Mouse (Mus musculus) heart, embryonic 12.5 days (tissue): ENCODE measurements at regions not wholly inside any gene's neighbourhood (a gene's known extent, or its start where the extent isn't known, plus 50 kb on each side); places are given as distances from the start of the nearest gene placed in this dataset.

Experiments
- ATAC-seq: fragments of 200-750 bp; cut with Nextera tagmentation; 2 replicates; pipeline ENCODE4 v1.8.0; 2017; ENCODE audit warnings: moderate TSS enrichment, moderate library complexity; ENCODE audit not compliant: insufficient number of reproducible peaks, low FRiP score
- H3K27ac ChIP-seq: fragments of 300-500 bp; sonication (generic); 2 replicates; pipeline ENCODE4 v1.5.1; 2016; ENCODE audit warnings: mild to moderate bottlenecking, moderate library complexity; ENCODE audit not compliant: poor library complexity, severe bottlenecking
- H3K27me3 ChIP-seq: fragments of 300-500 bp; sonication (generic); replicated peaks from 2 replicates; pipeline ENCODE4 v1.6.1; 2016; ENCODE audit warnings: mild to moderate bottlenecking, moderate library complexity
- H3K36me3 ChIP-seq: fragments of 300-500 bp; sonication (generic); 2 replicates; pipeline ENCODE4 v1.6.1; 2016; ENCODE audit warnings: mild to moderate bottlenecking, moderate library complexity
- H3K4me1 ChIP-seq: fragments of 300-500 bp; sonication (generic); replicated peaks from 2 replicates; pipeline ENCODE4 v1.6.1; 2016; ENCODE audit warnings: mild to moderate bottlenecking
- H3K4me2 ChIP-seq: fragments of 300-500 bp; sonication (generic); 2 replicates; pipeline ENCODE4 v1.6.1; 2016; ENCODE audit warnings: mild to moderate bottlenecking, moderate library complexity
- H3K4me3 ChIP-seq: fragments of 300-500 bp; sonication (generic); 2 replicates; pipeline ENCODE4 v1.5.1; 2016; ENCODE audit warnings: mild to moderate bottlenecking
- H3K9ac ChIP-seq: fragments of 300-500 bp; sonication (generic); 2 replicates; pipeline ENCODE4 v1.6.1; 2016; ENCODE audit warnings: mild to moderate bottlenecking, moderate library complexity
- H3K9me3 ChIP-seq: fragments of 300-500 bp; sonication (generic); replicated peaks from 2 replicates; pipeline ENCODE4 v1.6.1; 2016; ENCODE audit warnings: mild to moderate bottlenecking, moderate library complexity
- WGBS: fragments of 180-500 bp; shearing (Covaris S2); methylation state at CpG from one replicate; pipeline ENCODE4 v1.1.7; 2016; 5-methylcytosine and 5-hydroxymethylcytosine counted together

DNA sequence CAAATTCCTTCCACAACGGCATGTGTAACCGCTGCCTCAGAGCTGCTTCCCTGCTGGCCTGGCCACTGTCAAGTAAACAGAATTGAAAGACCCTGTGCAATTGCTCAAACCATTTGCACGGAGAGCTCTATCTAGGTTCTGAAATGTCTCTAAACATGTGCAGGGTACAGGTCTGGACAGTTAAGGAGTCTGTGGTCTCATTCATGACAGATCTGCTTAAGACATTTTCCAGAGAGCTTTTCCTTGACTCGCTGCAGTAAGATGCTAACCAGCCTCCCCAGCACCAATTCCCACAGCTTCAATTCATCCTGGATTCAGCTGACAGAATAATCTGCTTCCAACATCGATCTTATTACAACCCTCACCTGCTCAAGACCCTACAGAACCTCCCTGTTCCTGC is 235.1 kb upstream of the Mpped2 start:
- WGBS: 16% methylated on average over 5 of the region's 5 CpGs
- H3K9ac ChIP-seq: no peak overlapping the region
- H3K4me2 ChIP-seq: no peak overlapping the region
- no peaks in the 10 kb centered on the region for H3K9me3 ChIP-seq
- no peak overlapping the region for H3K4me3 ChIP-seq
- H3K36me3 ChIP-seq: no peaks in the 10 kb centered on the region
- H3K4me1 ChIP-seq: peaks cover 34% of the 10 kb centered on the region
- H3K27me3 ChIP-seq: no peaks in the 10 kb centered on the region
- ATAC-seq: no peak
- H3K27ac ChIP-seq: no peak overlapping the region

DNA sequence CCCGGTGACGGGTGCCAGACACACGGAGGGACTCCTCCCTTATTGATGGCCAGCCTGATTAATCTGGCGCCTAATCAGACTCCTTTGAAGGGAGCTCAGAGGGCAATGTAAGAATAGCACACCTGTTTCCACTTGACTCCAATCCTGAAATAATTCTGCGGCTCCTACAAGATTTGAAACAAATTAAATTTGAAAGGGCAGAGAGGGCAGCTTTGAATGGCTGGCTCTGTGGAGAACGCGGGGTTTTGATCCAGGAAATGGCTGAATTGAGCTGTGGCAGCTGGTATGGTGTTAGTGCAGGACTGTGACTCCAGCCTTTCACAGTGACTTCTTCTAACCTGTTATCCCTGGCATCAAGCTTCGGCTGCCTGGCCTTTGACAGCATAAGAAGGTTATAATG is 232.0 kb upstream of the Mpped2 start:
- Histone ChIP-seq H3K9ac (no peak overlapping the region), H3K36me3 (no peaks in the 10 kb centered on the region), H3K4me1 (peaks cover 28% of the 10 kb centered on the region), H3K9me3 (no peaks in the 10 kb centered on the region), H3K27ac (peak overlapping the region; percentile 71), H3K4me2 (peak overlapping the region; percentile 51), H3K27me3 (no peaks in the 10 kb centered on the region), H3K4me3 (no peak overlapping the region)
- ATAC-seq: 0 out of 2 replicates have a peak, but pooled peaks have one; percentile 40
- WGBS: 24% methylated on average over 8 of the region's 8 CpGs

GRCm38 (mm10) chr2:106461490-106461889 is 231.6 kb upstream of the Mpped2 start:
- Histone ChIP-seq H3K4me1 (peaks cover 28% of the 10 kb centered on the region), H3K4me3 (no peak overlapping the region), H3K4me2 (peak overlapping the region; percentile 51), H3K9ac (no peak overlapping the region), H3K36me3 (no peaks in the 10 kb centered on the region), H3K9me3 (no peaks in the 10 kb centered on the region), H3K27ac (peak overlapping the region; percentile 71), H3K27me3 (no peaks in the 10 kb centered on the region)
- ATAC-seq: peak; percentile 86
- WGBS: 2% methylated on average over 7 of the region's 7 CpGs

GRCm38 (mm10) chr2:106461973-106462637 is 231.0 kb upstream of the Mpped2 start:
- H3K4me2 ChIP-seq: peak overlapping the region; percentile 51
- no peaks in the 10 kb centered on the region for H3K36me3 ChIP-seq

DNA sequence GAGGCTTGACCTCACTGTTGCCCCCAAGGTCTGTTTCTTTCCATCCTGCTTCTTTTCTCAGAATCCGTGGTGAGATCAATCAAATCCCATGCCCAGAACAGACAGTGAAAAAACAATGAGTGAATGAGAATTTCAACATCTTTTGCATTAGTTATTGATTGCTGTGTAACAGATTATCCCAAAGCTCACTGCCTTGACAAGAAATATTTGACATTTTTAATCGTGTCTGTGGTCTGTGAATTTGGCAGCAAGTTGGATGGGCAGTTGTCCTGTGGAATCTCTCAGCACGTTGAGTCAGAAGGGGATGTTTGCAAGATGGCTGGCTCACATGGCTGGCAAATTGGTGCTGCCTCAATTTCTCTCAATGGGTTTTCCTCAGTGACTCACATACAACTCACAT is 228.0 kb upstream of the Mpped2 start:
- WGBS: 60% methylated on average over 3 of the region's 3 CpGs
- no peak for ATAC-seq

More at GRCm38 (mm10) chr2:106461973-106462637, 231.0 kb upstream of the Mpped2 start:
- Histone ChIP-seq H3K27me3 (no peaks in the 10 kb centered on the region), H3K9ac (no peak overlapping the region), H3K4me1 (peaks cover 28% of the 10 kb centered on the region), H3K4me3 (no peak overlapping the region), H3K27ac (peak overlapping the region; percentile 71), H3K9me3 (no peaks in the 10 kb centered on the region)
- WGBS: 16% methylated on average over 12 of the region's 12 CpGs
- peak; percentile 46; the same call in 1 of the 2 replicates for ATAC-seq

GRCm38 (mm10) chr2:106465831-106466230 is 227.2 kb upstream of the Mpped2 start:
- no peak overlapping the region for H3K4me2 ChIP-seq
- H3K36me3 ChIP-seq: no peaks in the 10 kb centered on the region
- 88% methylated on average over 3 of the region's 3 CpGs for WGBS
- no peak overlapping the region for H3K4me3 ChIP-seq
- no peak overlapping the region for H3K9ac ChIP-seq
- peaks cover 18% of the 10 kb centered on the region for H3K4me1 ChIP-seq
- H3K27ac ChIP-seq: no peak overlapping the region
- no peaks in the 10 kb centered on the region for H3K27me3 ChIP-seq
- no peaks in the 10 kb centered on the region for H3K9me3 ChIP-seq
- ATAC-seq: no peak

More for the DNA sequence above, 228.0 kb upstream of the Mpped2 start:
- Histone ChIP-seq H3K27me3 (no peaks in the 10 kb centered on the region), H3K27ac (no peak overlapping the region), H3K36me3 (no peaks in the 10 kb centered on the region), H3K4me3 (no peak overlapping the region), H3K9me3 (no peaks in the 10 kb centered on the region), H3K4me1 (peaks cover 23% of the 10 kb centered on the region), H3K9ac (no peak overlapping the region), H3K4me2 (no peak overlapping the region)

- H3K4me2 ChIP-seq: no peak overlapping the region
- H3K36me3 ChIP-seq: no peaks in the 10 kb centered on the region
- no peak overlapping the region for H3K9ac ChIP-seq
- H3K4me1 ChIP-seq: 0 out of 2 replicates have a peak, but pooled peaks cover 3% of the 10 kb centered on the region
- 59% methylated on average over 2 of the region's 2 CpGs for WGBS
- H3K4me3 ChIP-seq: no peak overlapping the region
- no peaks in the 10 kb centered on the region for H3K27me3 ChIP-seq
- H3K9me3 ChIP-seq: no peaks in the 10 kb centered on the region
- ATAC-seq: no peak
- no peak overlapping the region for H3K27ac ChIP-seq
Measured at GRCm38 (mm10) chr2:106469196-106469595, 223.9 kb upstream of the Mpped2 start.

- Histone ChIP-seq H3K9me3 (no peaks in the 10 kb centered on the region), H3K36me3 (no peaks in the 10 kb centered on the region), H3K4me2 (no peak overlapping the region), H3K4me3 (no peak overlapping the region), H3K9ac (no peak overlapping the region), H3K4me1 (0 out of 2 replicates have a peak, but pooled peaks cover 3% of the 10 kb centered on the region), H3K27me3 (no peaks in the 10 kb centered on the region), H3K27ac (no peak overlapping the region)
- ATAC-seq: no peak
- 80% methylated on average over 3 of the region's 3 CpGs for WGBS
Measured at GRCm38 (mm10) chr2:106473458-106473857, 219.6 kb upstream of the Mpped2 start.

DNA sequence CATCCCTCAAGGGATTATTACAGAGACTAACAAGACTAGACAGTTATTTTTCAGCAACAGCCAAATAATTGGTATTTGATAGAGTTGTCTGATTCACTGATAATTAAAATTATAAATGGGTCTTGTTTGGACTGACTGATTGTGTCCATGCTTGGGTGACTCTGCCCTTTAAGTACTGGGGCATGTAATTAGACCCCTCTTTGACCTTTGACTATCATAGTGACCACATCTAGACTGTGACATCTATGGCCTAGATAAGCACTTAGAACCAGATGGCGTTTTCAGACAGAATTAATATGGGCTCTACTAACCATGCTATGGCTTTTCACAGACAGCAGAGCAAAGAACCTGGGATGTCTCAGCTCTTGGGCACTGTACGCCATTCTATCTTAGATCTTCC is 215.1 kb upstream of the Mpped2 start:
- no peak for ATAC-seq
- Histone ChIP-seq H3K4me3 (no peak overlapping the region), H3K4me2 (no peak overlapping the region), H3K4me1 (0 out of 2 replicates have a peak, but pooled peaks cover 3% of the 10 kb centered on the region), H3K36me3 (no peaks in the 10 kb centered on the region), H3K27me3 (no peaks in the 10 kb centered on the region), H3K9ac (no peak overlapping the region), H3K9me3 (no peaks in the 10 kb centered on the region), H3K27ac (no peak overlapping the region)
- WGBS: 81% methylated on average over 2 of the region's 2 CpGs

GRCm38 (mm10) chr2:106487335-106488082 is 205.6 kb upstream of the Mpped2 start:
- no peaks in the 10 kb centered on the region for H3K4me1 ChIP-seq
- ATAC-seq: no peak
- no peak overlapping the region for H3K4me3 ChIP-seq
- no peaks in the 10 kb centered on the region for H3K36me3 ChIP-seq
- no peak overlapping the region for H3K9ac ChIP-seq
- no peaks in the 10 kb centered on the region for H3K9me3 ChIP-seq
- H3K27me3 ChIP-seq: no peaks in the 10 kb centered on the region
- 74% methylated on average over 5 of the region's 5 CpGs for WGBS
- no peak overlapping the region for H3K4me2 ChIP-seq
- H3K27ac ChIP-seq: no peak overlapping the region

- ATAC-seq: no peak
- Histone ChIP-seq H3K27ac (no peak overlapping the region), H3K27me3 (no peaks in the 10 kb centered on the region), H3K9ac (no peak overlapping the region), H3K36me3 (no peaks in the 10 kb centered on the region), H3K4me1 (0 out of 2 replicates have a peak, but pooled peaks cover 4% of the 10 kb centered on the region), H3K4me3 (no peak overlapping the region), H3K4me2 (no peak overlapping the region), H3K9me3 (no peaks in the 10 kb centered on the region)
Measured at GRCm38 (mm10) chr2:106498735-106499134, 194.3 kb upstream of the Mpped2 start.
